Mouse (Mus musculus) regulatory T cell (primary cell): ENCODE results near the gene Fgg.

ENCODE experiments used
- in situ Hi-C: fragments of 300-600 bp; cut with MboI, MseI; formaldehyde crosslinking; loops from one replicate; pipeline ENCODE4 v1.15.1; 2025; ENCODE audit warnings: high pct_unique_total_duplicates

The Fgg gene

GRCm38 (mm10) chr3:83007557-83007956 is at the start of gene Fgg:
TSS of gene Fgg (plus strand) at chr3:83007724.
- in situ Hi-C loops, result no loop called here

DNA sequence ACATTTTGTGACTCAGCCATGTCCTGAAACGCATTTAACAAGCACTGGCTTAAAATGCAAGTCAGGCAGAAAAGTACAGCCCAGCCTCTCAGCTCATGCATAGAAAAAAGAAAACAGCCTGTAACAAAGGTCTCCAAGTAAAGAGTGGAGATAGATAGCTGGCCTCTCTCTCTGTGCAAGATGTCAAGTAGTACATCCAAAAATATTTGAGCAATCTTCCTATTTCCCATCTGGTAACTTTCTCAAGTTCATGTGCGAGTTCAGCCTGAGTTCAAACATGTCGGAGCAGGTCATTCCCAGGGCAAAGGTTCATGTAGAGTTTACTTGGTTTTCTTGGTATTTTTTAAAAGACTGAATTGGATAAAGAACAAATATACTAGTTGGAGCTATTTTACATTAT is 36.5 kb upstream of the Fgg start:
- in situ Hi-C loops, result no loop called here

DNA sequence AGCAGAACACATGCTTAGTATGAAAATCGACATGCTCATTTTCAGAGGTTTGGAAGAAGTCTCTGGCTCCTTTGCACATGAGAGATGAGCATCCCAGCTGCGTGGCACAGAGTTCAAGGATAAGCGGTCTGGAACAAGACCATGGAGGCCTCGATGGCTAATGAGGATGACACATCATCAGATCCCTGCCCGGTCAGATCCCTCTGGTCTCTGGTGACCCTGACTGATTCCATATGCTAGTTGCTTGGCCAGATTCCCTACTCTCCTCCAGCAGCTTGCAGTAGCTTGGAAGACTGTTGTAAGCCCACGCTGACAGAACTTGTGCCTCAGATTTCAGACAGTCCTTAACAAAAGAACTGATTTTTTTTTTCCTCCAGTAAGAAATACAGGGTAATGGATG is 26.7 kb upstream of the Fgg start:
- in situ Hi-C loops, result no loop called here

- in situ Hi-C loops, result no loop called here
These were observed 25.7 kb upstream of the Fgg start for GRCm38 (mm10) chr3:82981861-82982260.

GRCm38 (mm10) chr3:82984840-82985239 is 22.7 kb upstream of the Fgg start:
- in situ Hi-C loops, result no loop called here

DNA sequence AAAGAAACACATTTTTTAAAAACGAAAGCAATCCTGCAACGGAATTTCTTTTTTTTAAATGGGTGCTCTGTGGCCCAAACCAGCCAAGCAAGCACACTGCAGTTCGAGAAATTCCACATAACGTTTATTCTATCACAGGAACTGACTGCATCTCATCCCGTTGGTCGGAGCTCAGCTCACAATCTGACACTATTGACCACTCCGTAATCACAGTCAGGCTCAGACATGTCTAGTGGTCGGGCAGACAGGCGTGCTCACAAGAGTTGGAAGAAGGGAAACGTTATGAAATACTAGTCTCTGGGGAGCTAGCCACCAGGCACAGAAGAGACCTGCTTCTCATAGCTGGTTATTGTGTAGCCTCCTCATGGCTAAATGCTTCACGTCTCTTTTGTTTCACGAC is 15.6 kb upstream of the Fgg start:
- in situ Hi-C loops, result no loop called here

GRCm38 (mm10) chr3:82992956-82993355 is 14.6 kb upstream of the Fgg start:
- in situ Hi-C loops, result no loop called here

GRCm38 (mm10) chr3:82995368-82995767 is 12.2 kb upstream of the Fgg start:
- in situ Hi-C loops, result loop anchor here (5.0 kb wide), 1 partner anchor 277 kb away; no protein-coding TSS in a partner anchor

GRCm38 (mm10) chr3:82996656-82997055 is 10.9 kb upstream of the Fgg start:
- in situ Hi-C loops, result loop anchor here (5.0 kb wide), 1 partner anchor 276 kb away; no protein-coding TSS in a partner anchor

- in situ Hi-C loops, result loop anchor here (5.0 kb wide), 1 partner anchor 273 kb away; no protein-coding TSS in a partner anchor
These were observed 8.6 kb upstream of the Fgg start for GRCm38 (mm10) chr3:82998772-82999463.

DNA sequence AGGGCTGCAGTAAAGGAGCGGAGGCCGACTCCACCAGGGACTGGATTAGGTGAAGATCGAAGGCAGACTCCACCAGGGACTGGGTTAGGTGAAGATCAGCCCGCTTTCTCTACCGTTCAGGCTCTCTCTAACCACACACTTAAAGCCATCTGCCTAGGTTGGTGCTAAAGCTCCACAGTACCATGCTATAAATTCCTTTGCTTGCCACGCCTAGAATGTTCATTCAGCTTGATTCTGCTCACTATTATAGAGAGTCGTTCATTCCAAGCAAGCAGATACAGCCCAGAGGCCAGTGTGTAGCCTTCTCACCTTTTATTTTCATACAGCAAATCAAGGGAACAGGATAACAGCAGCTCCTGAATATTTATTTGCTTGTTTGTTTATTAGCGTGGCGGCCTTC is 7.5 kb upstream of the Fgg start:
- in situ Hi-C loops, result loop anchor here (5.0 kb wide), 3 partner anchors 52 to 272 kb away; no protein-coding TSS in a partner anchor

GRCm38 (mm10) chr3:83002191-83002590 is 5.3 kb upstream of the Fgg start:
- in situ Hi-C loops, result loop anchor here (5.0 kb wide), 2 partner anchors 50 to 80 kb away; no protein-coding TSS in a partner anchor

DNA sequence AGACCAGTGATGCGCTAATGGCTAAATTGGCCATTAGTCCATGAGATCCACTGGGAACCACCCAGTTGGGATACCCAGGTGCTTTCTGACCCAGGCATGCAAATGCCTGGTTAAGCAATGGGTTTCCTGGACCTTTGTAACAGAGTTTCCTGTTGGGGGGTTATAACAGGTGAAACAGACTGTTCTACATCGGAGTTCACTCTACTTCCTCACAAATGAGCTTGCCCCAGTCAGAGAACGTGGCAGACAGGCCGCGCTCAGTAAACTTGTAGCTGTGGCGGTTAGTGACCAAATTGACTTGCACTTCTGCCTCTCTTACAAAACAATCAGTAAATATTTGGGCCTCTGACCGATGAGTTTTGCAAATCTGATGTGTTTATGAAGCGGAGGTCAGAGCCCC is 4.5 kb upstream of the Fgg start:
- in situ Hi-C loops, result loop anchor here (5.0 kb wide), 2 partner anchors 49 to 79 kb away; no protein-coding TSS in a partner anchor

DNA sequence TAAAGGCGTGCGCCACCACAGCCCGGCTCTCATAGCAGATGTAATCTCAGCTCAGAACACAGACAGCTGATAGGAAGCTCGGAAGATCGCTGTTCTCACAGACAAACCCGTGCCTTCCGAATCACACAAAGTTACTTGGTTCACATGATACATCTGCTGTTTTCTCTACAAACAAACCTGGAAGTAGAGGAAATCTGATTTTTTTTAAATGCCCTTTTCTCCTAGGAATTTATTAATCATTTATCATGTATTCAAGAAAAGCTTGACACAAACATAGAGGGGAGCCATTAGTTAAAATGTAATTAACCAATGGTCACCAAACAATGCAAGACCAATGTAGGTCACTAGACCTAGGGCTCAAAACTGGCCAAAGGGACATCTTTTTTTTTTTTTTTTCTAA is 2.7 kb upstream of the Fgg start:
- in situ Hi-C loops, result loop anchor here (5.0 kb wide), 2 partner anchors 48 to 78 kb away; no protein-coding TSS in a partner anchor

GRCm38 (mm10) chr3:83010291-83010690 is 2.8 kb downstream of the Fgg start:
- in situ Hi-C loops, result no loop called here

DNA sequence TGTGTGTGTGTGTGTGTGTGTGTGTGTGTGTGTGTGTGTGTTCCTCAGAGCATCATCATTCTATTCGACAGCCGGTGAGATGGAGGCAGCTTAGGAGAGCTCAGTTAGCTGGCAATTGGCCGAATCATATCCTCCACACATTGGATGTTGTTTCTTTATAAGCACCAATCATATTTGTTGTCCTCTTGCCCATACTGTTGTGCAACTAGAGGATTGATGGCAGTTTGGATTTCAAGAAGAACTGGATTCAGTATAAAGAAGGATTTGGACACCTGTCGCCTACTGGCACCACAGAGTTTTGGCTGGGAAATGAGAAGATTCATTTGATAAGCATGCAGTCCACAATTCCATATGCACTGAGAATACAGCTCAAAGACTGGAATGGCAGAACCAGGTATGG is 3.6 kb downstream of the Fgg start:
- in situ Hi-C loops, result no loop called here

GRCm38 (mm10) chr3:83011565-83011964 is 4.0 kb downstream of the Fgg start:
- in situ Hi-C loops, result no loop called here

DNA sequence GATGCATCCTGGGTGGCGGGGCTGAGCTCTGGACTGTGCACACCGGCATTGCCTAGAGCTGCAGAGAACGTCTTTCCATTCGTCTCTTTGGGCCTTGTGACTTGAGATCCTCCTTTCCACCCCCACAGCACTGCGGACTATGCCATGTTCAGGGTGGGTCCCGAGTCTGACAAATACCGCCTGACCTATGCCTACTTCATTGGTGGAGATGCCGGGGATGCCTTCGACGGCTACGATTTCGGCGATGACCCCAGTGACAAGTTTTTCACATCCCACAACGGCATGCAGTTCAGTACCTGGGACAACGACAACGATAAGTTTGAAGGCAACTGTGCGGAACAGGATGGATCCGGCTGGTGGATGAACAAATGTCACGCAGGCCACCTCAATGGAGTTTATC is 5.1 kb downstream of the Fgg start:
- in situ Hi-C loops, result no loop called here

DNA sequence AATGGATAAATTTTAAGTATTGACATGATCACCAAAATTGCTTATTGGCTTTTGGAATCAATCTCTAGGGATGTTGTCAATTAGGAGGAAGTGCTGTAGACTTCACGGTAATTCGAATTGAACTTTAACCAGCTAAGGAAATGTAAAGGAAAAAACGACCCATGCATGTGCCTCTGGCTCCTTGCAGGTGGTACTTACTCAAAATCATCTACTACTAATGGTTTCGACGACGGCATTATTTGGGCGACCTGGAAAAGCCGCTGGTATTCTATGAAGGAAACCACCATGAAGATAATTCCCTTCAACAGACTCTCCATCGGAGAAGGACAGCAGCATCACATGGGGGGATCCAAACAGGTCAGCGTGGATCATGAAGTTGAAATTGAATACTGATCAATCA is 6.4 kb downstream of the Fgg start:
- in situ Hi-C loops, result no loop called here

- in situ Hi-C loops, result no loop called here
These were observed 8.7 kb downstream of the Fgg start for GRCm38 (mm10) chr3:83016236-83016635.

DNA sequence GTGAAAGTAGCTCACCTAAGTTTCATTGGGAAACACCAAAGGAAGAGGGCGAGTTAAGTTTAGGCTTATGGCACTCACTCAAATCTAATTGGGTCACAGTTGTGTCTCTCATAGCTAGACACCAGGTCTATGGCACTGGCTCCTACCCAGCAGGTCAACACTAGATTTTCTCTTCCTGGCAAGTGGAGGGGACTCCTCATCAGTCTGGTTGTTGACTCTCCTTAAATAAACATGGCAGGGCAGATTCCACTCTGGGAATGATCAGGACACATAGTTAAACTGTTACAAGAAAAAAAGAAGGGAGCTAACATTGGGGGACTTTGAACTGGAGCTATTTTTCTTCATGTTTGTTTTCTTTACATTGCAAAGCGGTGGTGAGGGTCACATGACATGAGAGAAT is 12.9 kb downstream of the Fgg start:
- in situ Hi-C loops, result no loop called here

GRCm38 (mm10) chr3:83021176-83021575 is 13.7 kb downstream of the Fgg start:
- in situ Hi-C loops, result no loop called here

- in situ Hi-C loops, result no loop called here
These were observed 17.5 kb downstream of the Fgg start for GRCm38 (mm10) chr3:83025036-83025435.
